Mouse (Mus musculus): Measurements from ENCODE around the gene Sgsm2.

DNA sequence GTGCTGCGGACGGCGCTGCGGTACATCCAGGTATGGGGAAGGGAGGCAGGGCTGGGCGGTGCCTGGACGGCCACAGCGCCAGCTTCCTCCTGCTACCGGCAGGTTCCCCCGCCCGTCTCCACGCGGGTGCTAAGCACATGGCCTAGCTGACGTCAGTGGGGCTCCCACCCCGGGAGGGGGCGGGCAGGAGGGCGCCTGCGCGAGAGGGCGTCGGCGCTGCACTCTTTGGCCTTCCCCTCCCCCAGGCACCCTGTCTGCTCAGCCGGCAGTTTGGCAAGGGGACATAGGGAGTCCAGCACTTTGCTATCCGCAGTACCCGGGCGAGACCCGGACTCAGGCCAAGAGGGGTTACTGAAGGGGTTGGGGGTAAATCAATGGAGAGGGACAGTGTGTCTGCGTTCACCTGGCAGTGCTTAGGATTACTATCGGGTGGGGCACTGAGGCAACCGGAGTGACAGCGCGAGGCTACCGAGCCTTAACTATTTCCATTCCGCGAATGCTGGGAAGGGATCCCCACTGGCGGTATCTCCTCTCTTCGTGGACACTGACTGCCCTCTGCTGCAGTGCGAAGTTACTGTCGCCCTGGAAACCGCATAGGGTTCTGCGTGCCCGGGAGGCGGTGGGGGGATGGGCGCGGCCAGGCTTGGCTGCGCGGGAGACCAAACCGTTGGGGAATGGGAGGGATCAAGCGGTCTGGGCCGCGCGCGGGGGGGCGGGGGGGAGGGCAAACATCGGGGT is 59.0 kb downstream of the Sgsm2 start:
- no peak for TF ChIP-seq CTCF (IDR thresholded peaks at IDR 0.05; ENCODE audit: low read depth, low read length)
- TF ChIP-seq POLR2A (IDR thresholded peaks at IDR 0.05; ENCODE audit: borderline replicate concordance, low read depth, low read length), result no peak
